Mouse (Mus musculus) CD8-positive naive resting alpha-beta T cell, adult 2 months (primary cell): ENCODE measurements around the gene Bcar3.

Experiments
- DNase-seq, 2 experiments: peaks; one replicate each; pipeline ENCODE4 v3.0.0; 2022; ENCODE audit warnings: low read depth in 2 of 2, low spot score in 2 of 2

Gene Bcar3

DNA sequence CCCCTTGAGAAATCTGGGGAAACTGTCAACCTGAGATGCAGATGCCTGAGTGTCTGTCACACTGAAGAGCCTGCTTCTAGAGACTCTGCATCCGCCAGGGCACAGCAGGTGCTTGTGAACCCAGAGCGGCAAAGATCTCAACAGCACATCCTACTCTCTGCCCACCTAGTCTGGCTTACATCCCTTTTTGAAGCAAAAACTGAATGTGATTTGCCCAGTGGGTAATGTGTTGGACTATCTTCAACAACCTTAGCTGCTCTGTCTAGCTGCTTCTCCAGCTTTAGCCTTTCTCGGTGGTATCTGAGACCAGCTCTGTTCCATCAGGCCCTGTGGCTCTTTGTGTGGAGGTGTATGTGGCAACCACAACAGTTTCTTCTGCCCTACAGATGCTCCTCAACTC lies 184.8 kb downstream of the Bcar3 start:
- DNase-seq: no peak

DNA sequence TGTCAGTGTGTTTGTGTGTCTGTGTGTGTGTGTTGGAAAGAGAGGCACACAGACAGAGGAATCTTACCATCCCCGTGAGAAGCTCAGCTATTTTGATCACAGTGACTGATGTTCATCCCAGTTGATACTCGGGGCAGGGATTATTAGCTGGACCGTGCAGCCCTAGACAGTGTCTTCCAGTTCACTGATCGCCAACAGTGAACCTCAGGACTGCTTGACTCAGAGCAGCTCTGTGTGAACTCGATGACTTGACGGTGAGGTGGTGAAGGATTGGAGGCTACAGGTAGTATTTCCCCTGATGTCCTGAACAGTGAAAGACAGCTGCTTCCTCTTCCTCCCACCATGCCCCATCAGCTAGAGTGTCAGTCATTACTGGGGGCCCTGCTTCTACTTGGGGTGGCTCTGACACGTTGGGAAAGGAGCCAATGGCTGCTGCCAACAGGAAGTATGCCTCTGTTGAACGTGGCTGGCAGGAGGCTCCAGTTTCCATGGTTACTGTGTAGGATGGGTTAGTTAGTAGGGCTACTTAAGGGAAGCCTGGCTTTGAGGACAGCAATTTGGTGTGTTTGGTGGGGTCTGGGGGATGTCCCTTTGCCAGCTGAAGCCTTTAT lies 186.2 kb downstream of the Bcar3 start:
- no peak for DNase-seq

DNA sequence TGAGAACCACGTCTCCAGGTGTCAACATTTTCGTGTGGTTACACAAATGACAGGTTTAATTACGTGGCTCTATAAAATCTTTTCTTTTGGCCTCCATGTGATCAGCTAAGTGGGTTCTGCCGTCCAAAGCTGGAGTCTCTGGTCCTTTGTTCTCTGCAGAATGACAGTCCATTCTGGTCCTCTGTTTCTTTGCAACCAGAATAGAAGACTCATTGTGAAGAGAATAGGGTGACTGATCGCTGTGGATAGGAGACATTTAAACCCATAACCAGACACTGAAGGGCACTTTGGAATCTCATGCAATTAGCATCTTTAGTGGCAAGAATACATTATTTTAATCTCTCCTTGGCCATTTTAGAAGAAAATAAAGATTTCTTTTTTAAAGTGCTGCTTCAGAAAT lies 187.1 kb downstream of the Bcar3 start:
- no peak for DNase-seq

DNA sequence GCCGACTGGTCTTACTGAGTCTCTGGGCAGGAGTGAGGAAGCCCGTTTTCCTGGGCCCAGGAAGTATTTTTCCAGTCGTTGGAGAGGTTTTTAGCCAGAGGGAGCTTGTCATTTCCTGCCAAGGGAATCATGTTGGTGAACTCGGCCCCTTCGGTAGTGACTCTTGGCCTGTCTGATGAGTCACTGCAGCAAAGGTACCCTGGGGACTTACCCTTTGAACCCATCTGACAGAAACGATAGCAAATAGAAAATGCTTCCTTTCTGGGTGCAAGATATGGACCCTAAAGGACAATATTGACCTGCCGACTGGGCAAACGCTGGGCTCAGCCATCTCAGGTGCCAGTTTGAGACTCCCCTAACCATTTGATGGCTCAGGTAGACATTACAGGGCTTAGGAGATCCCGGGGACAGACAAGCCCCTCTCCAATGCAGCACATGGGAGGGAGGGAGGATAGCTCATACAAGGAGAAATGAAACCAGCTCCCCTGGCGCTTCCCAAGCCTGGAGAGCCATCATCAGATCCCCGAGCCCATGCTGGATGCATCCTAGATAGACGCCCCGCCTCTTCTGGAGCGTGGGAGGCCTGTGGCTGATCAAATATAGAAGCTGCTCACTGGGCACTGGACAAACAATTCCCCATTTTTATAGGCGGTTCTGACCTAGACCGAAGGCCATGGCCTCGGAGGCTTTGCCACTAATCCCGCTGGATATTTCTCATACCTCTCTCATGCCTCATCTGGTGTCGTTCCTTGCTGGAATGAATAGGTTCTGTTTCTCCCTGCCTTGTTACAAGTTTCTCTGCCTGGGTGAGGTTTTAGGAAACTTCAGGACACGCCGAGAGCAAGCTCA lies 188.2 kb downstream of the Bcar3 start:
- DNase-seq: no peak

DNA sequence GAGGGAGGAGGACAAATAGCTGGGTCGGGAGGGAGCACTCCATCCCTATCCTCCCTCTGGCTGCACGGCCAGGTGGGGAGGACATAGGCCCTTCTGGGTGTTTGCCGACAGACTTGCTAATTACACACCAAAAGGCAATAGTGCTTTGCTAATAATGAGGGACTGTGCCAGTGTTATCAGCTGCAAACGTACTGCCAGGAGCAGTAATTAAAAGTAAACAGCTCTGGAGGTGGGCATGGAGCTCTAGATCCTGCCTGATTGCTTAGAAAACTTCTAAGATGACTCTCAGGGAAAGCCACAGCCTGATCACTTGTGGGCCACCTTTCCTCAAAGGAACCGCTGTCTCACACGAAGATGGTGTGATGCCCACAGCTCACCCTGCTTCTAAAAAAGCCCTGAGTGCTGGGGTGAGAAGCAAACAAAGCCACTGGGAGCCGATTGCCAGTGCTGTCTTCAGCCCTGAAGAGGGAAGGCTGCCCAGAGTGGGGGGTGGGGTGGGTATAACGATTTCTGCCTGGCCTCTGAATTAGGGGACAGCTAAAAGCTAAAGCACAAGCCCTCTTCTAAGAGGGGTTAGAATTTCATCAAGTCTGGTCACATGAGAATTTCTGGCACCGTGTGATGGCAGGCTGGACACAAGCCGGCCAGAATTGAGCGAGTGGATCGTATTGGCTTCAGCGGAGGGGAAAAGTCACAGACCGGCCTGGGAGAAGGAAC lies 189.3 kb downstream of the Bcar3 start:
- DNase-seq: no peak

DNA sequence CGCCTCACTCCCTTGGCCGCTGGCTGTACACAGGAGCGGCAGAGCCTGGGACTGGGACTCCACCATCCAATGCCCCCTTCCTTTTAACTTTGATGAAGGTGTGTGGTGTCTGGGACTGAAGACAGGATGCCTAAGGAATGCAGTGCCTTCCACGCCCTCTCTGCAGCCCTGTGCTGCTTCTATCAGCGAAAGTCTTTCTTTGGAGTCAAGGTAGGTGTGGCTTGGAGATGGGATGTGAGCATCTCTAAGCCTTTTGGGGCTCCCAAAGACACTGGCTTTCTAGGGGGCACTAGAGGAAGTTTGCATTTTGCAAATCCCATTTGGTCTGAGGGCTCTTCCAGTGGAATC lies 189.8 kb downstream of the Bcar3 start:
- no peak for DNase-seq

DNA sequence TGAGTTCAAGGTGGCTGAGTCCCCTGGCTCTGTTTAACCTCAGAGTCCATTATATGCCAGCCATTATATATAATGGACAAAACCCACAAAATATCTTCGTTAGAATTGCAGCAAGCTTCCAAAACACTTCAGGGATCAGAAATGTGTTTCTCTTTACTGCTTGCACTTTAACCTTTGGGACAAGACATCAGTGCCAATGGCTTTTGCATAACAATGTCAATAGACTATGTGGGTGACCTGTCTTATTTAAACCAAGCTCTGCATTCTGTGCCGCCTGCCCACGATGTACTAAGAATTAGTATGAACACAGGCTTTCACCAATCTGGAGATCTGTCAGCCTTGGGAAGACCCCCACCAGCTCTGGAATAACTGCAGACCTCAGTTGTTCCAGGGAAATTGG lies 190.4 kb downstream of the Bcar3 start:
- DNase-seq: no peak

DNA sequence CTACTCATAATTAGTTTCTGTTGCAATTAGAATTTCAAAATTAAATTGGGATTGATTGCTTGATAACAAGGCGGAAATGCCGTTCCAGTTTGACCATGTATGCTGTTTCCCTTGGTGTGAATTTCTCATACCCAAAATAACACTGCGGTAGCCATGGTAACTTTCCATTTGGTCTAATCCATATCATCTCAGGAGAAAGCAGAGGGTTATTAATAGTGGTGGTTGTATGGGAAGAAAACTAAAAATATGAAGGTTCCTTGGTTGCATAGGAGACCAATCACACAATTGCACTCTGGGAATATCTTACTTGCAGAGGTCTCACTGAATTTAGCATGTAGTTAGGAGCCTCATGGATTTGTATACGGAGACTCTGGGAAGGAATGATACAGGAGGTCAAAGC lies 191.8 kb downstream of the Bcar3 start:
- no peak for DNase-seq

DNA sequence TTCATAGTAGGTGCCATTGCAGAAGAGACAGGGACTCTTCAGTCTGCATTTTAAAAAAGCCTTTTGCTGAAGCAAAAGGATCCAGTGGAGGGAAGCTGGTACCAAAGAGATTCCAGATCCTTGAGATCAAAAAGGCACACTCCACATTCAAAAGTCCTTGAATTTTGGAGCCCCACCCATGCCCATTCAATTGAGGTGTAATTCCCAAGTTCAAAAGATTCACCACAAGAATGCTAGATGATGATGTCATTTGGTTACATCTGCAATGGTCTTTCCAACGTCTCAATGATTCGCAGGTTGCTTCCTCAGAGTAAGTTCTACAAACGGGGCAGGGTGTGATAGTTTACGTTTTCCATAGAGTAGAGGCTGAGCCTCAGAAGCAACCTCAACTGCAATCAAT lies 192.3 kb downstream of the Bcar3 start:
- no peak for DNase-seq

DNA sequence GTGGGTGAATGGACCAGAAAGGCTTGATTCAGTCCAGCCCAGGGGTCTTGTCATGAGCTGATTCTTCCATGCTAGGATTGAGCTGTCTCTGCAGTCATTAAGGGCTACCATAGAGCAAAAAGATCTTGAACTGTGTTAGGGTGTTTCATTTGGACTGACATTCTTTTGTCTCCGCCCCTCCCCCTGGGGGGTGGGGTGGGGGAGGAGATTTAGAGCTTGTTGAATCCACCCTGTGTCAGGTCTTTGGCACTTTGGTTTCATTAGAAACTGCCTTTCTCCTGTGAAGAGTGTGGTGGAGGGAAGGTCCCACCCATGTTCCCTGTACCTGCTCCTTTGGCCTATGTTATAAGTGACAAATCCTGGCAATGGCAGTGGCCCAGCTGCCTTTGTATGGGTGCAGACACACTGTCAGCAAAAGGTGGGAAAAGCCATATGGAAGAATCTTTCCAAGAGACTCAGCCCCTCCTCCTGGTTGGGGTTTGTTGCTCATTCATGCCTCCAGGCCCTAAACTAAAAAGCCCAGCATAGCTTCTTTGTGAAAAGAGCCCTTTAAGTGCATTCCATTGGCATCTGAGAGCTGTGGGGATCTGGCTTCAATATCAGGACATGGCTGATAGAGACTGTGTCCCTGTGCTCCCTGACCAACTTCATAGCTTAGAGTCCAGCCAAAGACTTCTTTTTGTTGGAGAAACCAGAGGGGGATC lies 194.3 kb downstream of the Bcar3 start:
- DNase-seq: no peak

DNA sequence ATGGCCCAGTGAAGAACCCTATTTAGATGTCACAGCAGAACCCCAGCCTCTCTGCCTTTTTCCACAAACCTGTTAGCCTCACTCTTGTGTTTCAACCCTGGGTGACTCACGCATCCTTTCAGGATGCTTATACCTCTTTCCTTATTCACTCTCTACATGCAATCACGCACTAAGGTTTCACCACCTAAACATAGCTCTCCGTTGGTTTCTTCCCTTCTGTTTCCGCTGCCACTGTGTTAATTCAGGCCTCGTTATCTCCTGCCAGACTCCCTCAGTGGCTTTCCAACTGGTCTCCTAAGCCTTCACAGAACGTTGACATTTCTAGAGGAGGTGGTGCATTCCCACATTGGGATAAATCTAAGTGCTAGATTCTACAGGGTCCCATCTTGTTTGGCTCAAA lies 196.6 kb downstream of the Bcar3 start:
- no peak for DNase-seq

DNA sequence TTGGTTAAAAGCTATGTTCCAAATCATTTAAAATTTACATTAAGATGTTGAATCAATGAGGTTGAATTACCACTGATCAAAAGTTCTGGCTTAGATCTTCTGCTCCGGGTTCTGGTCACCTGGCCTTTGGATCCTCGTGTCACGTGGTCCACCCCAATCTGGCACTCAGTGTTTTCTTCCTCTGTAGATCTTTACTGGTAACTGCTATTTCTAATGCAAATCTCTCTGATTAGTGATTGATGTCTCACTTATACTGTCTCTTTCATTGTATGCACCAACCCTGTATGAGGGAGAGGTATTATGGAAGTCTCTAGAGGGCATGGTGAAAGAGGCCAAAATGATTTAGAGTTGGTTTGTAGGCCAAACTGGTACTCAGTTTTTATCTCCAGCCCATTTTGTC lies 198.1 kb downstream of the Bcar3 start:
- DNase-seq: no peak

DNA sequence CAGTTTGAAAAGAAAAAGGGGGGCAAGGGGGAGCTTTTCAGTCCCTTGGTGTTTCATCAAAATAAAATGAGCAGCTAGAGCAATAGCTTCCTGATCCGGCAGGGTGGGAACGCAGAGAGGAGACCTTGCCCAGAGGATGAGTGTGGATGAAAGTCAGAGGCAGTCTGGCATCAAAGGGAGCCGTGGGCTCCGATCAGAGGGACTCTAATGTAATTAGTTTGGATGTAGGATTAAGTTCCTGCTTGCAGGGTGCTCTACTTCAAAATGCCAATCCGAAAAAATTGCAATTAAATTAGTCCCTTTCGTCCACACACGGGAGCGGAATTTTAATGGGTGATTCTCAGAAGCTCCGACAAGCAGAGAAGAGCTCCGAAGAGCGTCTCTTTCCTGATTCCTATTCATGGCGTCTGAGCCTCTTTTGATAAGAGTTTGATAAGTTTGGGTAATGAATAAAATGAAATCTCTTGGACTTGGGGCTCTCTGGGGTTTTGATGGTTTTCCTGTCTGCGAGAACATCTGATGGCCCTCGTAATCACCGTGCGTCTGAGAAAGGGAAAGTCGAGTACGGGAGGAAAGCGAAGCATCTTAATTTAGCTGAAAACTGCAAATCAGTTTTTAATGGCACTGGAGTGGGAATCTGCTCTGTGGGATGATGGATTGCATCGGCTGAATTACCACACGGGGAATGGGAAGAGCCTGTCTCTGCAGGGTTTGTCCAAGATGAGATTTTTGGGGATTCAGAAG lies 199.1 kb downstream of the Bcar3 start:
- DNase-seq: no peak

DNA sequence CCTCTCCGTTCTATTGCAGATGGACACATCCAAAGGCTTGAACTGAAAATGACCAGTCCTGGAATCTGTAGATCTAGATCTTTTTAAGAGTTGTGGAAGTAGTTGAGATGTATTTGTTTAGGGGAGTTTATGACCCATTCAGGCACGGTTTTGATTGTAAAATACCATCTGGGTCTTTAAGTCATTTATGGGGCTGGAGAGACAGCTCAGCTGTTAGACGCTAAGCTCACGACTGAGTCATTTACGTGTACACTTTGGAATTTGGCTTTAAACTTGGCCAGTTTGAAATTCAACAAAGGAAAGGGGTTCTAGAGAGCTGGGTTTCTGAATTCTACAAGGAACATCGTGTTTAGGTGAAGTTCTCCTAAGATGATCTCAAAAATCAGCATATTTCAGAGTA lies 200.8 kb downstream of the Bcar3 start:
- DNase-seq: no peak

DNA sequence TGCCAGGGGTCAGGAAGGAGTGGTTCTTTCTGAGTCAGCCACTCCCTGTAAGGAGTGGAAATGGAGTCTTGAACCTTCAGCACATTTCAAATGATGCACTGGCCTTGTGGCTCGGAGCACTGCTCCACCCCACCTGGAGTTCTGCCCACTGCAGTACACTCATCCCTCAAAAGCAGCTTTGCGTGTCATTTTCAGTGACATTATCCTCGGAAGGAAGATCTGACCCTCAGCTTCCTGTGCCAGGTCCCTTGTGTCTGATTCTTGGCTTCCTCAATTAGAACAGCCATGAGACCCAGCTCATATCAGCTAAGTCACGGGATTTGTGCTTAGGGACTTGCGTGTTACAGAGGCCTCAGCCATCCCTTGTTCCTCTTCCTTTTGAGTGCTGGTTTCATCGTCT lies 203.9 kb downstream of the Bcar3 start:
- DNase-seq: no peak

DNA sequence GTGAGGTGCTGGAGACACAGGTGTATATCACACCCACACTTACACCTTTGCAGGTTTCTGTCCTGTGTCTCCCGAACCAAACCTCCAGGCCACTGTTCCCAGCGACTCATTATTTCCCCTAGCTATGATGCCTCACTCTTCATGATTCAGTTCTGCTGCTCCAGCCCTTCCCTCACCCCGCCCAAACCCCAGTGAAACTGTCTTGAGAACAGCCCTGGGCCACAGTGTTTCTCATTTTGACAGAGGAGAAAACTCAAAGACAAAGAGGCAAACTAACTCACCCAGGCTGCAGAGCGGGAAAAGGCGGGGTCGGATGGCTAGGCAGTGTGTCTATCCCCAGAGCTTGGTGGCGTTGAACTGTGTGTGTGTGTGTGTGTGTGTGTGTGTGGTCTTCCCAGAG lies 204.6 kb downstream of the Bcar3 start:
- no peak for DNase-seq

DNA sequence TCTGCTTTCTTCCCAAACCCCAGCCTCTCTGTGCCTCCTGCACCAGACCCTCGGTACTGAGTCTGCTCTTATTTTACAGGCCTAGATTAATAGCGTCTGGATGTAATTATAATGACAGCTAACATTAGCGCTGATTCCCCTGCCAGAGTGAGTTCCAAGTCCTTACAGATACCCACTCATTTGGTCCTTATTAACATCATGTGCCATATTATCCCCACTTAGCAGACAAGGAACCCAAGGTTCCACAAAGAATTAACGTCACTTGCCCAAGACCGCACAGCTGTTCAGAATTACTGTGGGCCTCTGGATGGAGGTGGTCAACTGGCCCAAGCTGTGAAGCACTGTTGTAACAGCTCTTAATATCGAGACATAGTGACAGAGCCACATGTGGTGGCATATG lies 205.7 kb downstream of the Bcar3 start:
- DNase-seq: no peak

DNA sequence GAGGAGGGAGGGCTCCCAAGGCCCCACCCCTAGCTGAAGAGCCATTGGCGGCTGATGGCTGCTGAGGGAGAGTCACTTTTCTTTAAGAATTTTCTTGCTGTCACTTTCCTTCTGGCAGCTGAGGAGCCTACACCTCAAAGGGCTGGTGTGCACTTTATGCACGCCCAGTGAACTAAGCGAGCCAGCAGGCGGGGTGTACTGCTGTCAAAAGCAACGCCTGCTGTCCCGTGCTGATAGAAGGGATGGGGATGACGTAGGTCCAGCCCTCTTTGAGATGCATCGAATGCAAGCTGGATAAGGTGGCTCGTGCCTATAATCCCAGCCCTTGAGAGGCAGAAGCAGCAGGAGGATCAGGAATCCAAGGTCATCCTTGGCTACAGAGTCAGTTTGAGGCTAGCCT lies 207.0 kb downstream of the Bcar3 start:
- DNase-seq: no peak

DNA sequence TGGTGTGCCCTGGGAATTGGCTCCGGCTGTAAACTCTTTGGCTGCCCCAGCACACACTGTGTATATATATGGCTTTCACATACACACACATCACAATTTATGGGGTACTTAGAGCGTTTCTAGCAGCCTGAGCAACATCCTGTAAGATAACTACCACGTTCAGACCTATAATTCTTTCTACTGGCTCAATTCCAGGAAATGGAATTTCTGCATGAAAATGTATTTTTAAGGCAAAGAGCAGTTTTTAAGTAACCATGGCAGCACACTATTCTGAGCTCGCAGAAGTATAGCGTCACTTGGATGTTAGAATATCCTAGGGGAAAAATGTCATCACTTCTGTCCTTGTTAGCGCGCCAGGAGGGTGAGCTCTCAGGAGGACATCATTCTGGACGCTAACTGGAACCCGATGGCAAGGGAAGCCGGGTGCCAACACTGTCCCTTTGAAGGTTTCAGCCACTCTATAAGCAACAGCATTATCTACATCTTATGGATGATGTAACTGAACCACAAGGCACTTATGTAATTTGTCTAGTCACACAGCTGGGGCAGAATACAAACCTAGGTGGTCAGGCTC lies 212.5 kb downstream of the Bcar3 start:
- DNase-seq: no peak

DNA sequence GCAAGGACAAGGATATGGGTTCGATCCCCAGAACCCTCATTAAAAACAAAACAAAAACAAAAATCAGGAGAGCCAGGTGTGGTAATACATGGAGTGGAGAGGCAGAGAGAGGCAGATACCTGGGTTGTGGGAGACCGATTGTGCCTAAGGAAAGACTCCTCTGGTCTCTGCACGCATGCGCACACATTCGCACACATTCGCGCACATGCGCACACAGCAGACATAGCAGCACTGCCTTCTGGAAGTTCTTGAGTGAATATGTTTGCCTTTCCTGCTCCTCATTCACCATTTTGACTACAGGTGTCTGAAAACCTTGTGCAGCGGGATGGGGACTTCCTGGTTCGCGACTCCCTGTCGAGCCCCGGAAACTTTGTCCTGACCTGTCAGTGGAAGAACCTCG lies 213.9 kb downstream of the Bcar3 start:
- no peak for DNase-seq

DNA sequence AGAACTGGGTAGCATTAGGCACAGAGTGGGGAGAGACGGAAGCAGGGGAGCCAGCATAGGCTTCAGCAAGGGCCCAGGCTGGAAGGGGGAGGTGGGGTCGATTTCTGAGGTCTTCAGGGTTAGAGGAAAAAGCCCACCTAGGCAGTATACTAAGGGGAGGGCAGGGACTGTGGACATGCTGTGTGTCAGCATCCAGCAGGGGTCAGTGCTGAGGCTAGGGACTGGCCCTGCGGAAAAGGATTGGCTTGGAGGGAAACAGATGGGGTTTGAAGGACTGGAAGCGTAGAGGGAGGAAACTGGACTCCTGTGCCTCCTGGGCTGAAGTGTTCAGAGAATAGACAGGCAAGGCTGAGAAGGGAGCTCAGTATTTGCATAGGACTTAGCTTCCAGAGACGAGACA lies 215.1 kb downstream of the Bcar3 start:
- no peak for DNase-seq
